Mouse (Mus musculus): ENCODE data around the gene Lamp5.
A peak's percentile ranks its signal among the peaks of the same experiment; 100 is the strongest.

The Lamp5 gene

DNA sequence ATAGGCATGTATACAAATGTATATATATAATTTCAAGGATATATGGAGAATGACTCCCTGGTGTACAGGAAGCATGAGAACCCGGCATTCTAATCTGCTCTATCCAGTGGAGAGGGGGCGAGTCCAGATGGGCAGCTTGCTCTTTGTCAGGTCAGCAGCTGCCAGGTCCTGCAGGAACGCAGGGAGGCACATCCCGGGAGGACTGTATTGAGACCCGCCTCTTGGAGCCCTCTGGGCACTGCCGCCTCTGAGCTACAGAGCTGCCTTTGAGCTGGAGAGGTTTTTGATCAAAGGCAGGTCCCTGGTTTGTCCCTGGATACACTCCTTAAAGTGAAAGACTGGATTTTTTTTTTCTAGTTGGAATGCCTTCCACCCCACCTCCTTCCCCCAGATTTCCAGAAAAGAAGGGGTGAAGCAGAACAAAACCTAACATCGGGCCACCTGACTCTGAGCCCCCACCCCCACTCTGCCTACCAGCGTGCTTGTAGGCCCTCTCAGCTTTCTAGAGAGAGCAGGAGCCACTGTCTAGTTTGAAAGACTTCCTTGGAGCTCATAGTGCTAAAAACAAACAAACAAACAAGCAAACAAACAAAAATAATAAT lies at the start of gene Lamp5:
TSS of gene Lamp5 (plus strand) at position 552 of the 602 bp plus-strand sequence.
- no peak for DNase-seq (ENCODE audit: low spot score in 2 of 2)

DNA sequence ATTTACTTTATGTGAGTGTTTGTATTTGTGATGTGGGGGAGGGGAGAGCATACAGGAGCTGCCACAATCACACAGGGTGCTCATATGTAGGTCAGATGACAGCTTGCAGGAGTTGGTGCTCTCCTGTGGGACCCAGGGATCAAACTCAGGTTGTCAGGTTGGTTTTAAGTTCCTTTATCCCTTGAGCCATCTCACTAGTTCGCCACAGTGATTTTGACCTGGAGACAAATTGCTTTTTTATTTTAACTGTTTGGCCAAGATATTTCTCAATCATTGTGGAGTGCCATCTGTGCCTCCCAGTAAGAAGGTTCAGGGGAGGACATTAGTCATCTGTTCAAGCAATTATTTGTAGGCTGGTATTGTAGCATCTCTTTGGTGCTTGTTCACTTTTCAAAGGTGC lies 48.2 kb upstream of the Lamp5 start:
- DNase-seq (ENCODE audit: low spot score in 2 of 2), result no peak

- DNase-seq (ENCODE audit: low spot score in 2 of 2), result no peak
Observed at GRCm38 (mm10) chr2:136006280-136006679, 45.8 kb upstream of the Lamp5 start.

DNA sequence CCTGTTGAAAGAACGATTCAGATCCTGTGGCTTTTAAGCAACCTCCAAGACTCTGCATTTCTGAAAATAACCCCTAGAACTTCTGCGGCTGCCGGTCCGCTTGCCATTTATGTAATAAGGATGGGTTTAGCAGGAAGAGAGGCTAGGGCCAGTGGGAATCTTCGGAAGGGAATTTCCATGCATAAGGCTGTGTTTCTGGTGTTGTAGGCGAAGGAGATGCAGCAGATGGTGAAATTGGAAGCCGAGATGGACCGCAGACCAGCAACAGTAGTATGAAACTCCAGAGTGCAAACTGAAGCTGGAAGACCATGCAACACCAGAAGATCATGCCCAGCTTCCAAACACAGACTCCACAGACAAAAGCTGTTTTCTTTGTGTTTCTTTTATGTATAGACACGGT lies 39.3 kb upstream of the Lamp5 start:
- no peak for DNase-seq (ENCODE audit: low spot score in 2 of 2)

- no peak for DNase-seq (ENCODE audit: low spot score in 2 of 2)
Observed at GRCm38 (mm10) chr2:136048464-136048863, 3.6 kb upstream of the Lamp5 start.

- no peak for DNase-seq (ENCODE audit: low spot score in 2 of 2)
Observed at GRCm38 (mm10) chr2:136050793-136051615, 1.0 kb upstream of the Lamp5 start.

DNA sequence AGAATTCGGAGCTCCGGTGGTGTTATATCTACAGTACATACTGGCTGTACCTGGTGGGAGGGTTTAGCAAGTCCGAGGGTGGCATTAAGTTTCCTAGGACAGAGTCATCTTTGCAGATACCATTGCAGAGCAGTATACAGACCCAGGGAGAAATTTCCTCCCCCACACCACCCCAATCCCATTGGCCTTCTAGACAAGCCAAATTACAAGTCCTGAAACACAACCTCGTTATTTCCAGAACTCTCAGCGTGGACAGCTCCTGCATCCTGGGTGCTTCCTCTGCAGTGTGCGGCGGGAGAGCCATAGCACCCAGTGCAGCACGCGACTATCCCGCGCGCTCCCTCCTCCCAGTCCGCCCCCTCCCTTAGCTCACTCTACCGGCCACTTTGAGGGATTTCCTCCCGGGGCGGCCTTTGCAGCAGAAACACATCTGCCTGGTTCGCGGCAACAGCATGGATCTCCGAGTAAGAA lies 5.9 kb downstream of the Lamp5 start:
- DNase-seq (ENCODE audit: low spot score in 2 of 2), result no peak

GRCm38 (mm10) chr2:136058398-136058797 lies 6.4 kb downstream of the Lamp5 start:
- DNase-seq (ENCODE audit: low spot score in 2 of 2), result no peak

- DNase-seq (ENCODE audit: low spot score in 2 of 2), result no peak
Observed at GRCm38 (mm10) chr2:136059029-136059669, 7.1 kb downstream of the Lamp5 start.

- DNase-seq (ENCODE audit: low spot score in 2 of 2), result no peak
Observed at GRCm38 (mm10) chr2:136064356-136064755, 12.3 kb downstream of the Lamp5 start.

DNA sequence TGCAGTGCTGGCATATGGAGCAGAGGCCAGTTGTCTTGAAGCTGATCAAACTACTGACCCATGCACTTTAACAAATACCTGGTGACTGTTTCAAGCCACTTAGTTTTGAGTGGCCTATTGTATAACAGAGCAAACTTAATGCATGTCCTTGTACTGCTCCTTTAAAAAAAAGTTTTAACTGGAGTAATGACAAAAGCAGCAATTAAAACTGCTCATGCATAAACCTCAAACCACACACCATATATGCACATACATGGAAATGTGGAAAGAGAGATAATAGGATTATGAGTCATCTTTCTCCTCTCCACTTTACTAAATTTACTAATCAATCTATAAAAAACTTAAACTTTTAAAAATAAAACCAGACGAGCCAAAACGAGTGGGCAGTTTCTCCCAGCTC lies 43.9 kb downstream of the Lamp5 start:
- DNase-seq (ENCODE audit: low spot score in 2 of 2), result no peak

DNA sequence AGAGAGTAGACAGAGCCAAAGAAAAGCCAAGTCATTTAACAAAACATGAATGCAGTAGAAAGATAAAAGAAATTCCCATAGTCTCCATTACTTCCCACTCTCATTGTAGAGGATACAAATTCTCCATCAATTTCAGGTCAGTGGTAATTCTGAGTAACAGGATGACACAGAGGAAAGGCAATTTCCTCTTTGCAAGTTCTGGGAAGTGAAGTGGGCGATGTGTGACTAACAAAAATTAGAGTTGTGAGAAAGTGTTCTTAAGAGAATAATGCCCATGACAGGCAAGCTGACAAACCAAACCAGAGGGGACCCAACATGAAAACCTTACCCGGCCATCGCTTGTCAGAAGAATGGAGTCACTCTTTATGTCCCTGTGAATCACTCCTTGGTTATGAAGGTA lies 45.1 kb downstream of the Lamp5 start:
- DNase-seq (ENCODE audit: low spot score in 2 of 2), result no peak

DNA sequence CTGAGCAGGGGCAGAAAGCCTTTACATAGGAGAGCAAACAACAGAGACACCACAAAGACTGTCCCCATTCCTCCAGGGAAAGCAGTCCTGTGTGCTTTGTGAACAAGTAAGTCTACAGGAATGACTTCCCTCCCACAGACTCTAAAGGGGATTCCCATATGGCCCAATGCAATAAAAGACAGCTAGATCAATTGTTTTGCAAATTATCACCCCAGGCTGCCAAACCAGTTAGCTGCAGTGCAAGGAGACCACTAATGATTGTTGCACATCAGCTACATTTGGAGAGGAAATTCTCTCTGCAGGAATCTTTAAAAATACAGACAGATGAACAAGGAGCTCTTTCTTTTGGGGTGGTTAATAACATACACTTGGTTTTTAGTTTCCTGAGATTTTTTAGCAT lies 55.6 kb downstream of the Lamp5 start:
- DNase-seq (ENCODE audit: low spot score in 2 of 2), result peak in 1 of 2 experiments; percentile 21

DNA sequence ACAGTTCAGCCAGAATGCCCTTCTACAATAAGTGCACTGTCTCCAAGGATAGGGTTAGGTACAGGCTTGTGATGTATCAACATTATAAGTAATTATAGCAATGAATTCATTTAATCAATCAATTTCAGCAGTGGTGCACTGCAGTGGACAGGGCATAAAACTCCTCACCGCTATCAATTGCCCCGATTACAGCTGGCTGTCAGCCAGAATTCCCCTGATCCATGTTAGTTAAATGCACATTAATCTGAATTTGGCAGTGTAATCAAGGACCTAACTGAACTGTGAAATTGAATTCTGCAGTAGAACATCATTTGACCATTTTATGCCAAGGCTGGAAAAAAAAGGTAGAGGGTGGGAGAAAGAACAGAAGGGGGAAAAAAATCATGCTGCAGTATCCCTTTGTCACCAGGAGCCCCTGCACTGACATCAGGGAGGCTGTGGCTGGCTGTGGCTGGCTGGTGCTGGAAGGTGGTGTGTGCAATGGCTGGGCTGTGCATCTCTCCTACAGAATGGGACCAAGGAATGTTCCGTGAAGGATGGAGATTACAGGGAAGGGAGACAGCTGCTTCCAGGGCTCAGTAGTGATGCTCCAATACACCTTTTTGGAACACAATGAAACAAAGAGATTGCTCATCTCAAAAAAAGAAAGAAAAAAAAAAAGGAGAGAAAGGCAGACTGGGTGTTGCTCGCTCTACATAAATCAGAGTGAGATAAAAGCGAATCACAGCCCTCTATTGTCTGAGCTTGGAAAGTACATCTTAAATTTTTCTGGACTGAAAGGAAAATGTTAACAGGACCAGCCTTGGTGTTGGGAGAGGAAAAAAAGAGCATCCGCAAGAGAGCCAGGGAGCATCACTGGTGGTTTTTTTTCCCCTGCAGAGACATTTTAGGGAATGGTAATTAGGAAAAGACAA lies 56.3 kb downstream of the Lamp5 start:
- DNase-seq (ENCODE audit: low spot score in 2 of 2), result peak in 1 of 2 experiments; percentile 26

- DNase-seq (ENCODE audit: low spot score in 2 of 2), result peak in 1 of 2 experiments; percentile 48
Observed at GRCm38 (mm10) chr2:136109038-136109363, 57.0 kb downstream of the Lamp5 start.

- no peak for DNase-seq (ENCODE audit: low spot score in 2 of 2)
Observed at GRCm38 (mm10) chr2:136113374-136113773, 61.3 kb downstream of the Lamp5 start.

DNA sequence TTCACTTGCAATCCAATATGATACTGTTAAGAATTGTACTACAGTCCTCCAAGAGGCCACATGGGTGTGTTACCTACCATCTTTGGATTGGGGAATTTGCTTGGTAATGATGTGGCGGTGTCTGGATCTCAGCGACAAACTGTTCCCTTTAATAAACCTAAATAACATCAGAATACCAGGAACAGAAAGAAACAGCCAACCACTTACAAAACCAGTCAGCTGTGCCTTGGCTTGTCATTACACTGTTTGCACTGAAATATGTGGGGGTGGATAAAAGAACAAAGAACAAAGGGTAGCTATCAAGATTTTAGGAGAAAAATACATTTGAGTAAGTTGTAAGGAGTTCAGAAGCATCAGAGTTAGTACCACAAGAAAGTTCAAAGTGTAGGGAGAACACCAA lies 66.0 kb downstream of the Lamp5 start:
- no peak for DNase-seq (ENCODE audit: low spot score in 2 of 2)

Data from spleen, postnatal 4 days (tissue).